Mouse (Mus musculus) midbrain, embryonic 14.5 days (tissue): ENCODE data around the gene Ilf2. TPM values are rescaled to one million over a fixed set of nuclear protein-coding genes. Genes with fewer than 3 reads are reported as not detected.

ENCODE experiments used
- ATAC-seq: fragments of 200-750 bp; cut with Nextera tagmentation; 2 replicates; pipeline ENCODE4 v1.8.0; 2017; ENCODE audit warnings: moderate number of reproducible peaks, moderate library complexity; ENCODE audit not compliant: low FRiP score, low TSS enrichment
- DNase-seq: peaks from one replicate; pipeline ENCODE4 v3.0.0-alpha.2; 2015
- H3K27ac ChIP-seq: fragments of 300-500 bp; sonication (generic); replicated peaks from 2 replicates; pipeline ENCODE4 v1.5.1; 2014; ENCODE audit warnings: mild to moderate bottlenecking, low read depth, low read length, moderate library complexity
- H3K27me3 ChIP-seq: fragments of 300-500 bp; sonication (generic); 2 replicates; pipeline ENCODE4 v1.6.1; 2014; ENCODE audit warnings: low read length, control low read depth, mixed read lengths; ENCODE audit not compliant: control insufficient read depth, insufficient read depth
- H3K36me3 ChIP-seq: fragments of 300-500 bp; sonication (generic); 2 replicates; pipeline ENCODE4 v1.6.1; 2014; ENCODE audit warnings: low read length, control low read depth; ENCODE audit not compliant: control insufficient read depth, insufficient read depth
- H3K4me1 ChIP-seq: fragments of 300-500 bp; sonication (generic); 2 replicates; pipeline ENCODE4 v1.6.1; 2014; ENCODE audit warnings: mild to moderate bottlenecking, antibody characterized with exemption, low read length, control low read depth; ENCODE audit not compliant: control insufficient read depth, insufficient read depth
- H3K4me2 ChIP-seq: fragments of 300-500 bp; sonication (generic); 2 replicates; pipeline ENCODE4 v1.6.1; 2014; ENCODE audit warnings: mild to moderate bottlenecking, low read length, moderate library complexity
- H3K4me3 ChIP-seq: fragments of 300-500 bp; sonication (generic); replicated peaks from 2 replicates; pipeline ENCODE4 v1.5.1; 2014; ENCODE audit warnings: low read depth, low read length
- H3K9ac ChIP-seq: fragments of 300-500 bp; sonication (generic); replicated peaks from 2 replicates; pipeline ENCODE4 v1.6.1; 2014; ENCODE audit warnings: mild to moderate bottlenecking, low read length, moderate library complexity
- H3K9me3 ChIP-seq: fragments of 300-500 bp; sonication (generic); 2 replicates; pipeline ENCODE4 v1.6.1; 2016; ENCODE audit warnings: low read length, control low read depth, mixed read lengths; ENCODE audit not compliant: control insufficient read depth
- WGBS: fragments of 180-500 bp; shearing (Covaris S2); extraction: QIAGEN DNeasy Blood & Tissue Kit; methylation state at CpG from one replicate; pipeline ENCODE4 v1.1.7; 2014; 5-methylcytosine and 5-hydroxymethylcytosine counted together
- polyA plus RNA-seq: library from polyadenylated mRNA; unstranded; fragments of >200 nt; fragmentation: Nextera tagmentation; extraction: Ambion mirVana; gene quantifications from 2 replicates; pipeline ENCODE4 v1.2.1, GENCODE M21; 2014

Gene Ilf2
- polyA plus RNA-seq, 1 experiment from 2014 or later = 282 TPM

- Histone ChIP-seq H3K27ac (no peak overlapping the region), H3K4me3 (no peak overlapping the region), H3K4me2 (0 out of 2 replicates have a peak overlapping the region, but pooled peaks have one; percentile 3), H3K4me1 (peaks cover 8% of the 10 kb centered on the region; the same call in 1 of the 2 replicates), H3K27me3 (no peaks in the 10 kb centered on the region), H3K9ac (no peak overlapping the region), H3K9me3 (no peaks in the 10 kb centered on the region), H3K36me3 (no peaks in the 10 kb centered on the region)
- DNase-seq = no peak
- WGBS = 51% methylated on average over 10 of the region's 10 CpGs
- no peak for ATAC-seq
Measured at GRCm38 (mm10) chr3:90451396-90452095, 24.4 kb upstream of the Ilf2 start.

- Histone ChIP-seq H3K9ac (no peak overlapping the region), H3K4me1 (no peaks in the 10 kb centered on the region), H3K4me3 (no peak overlapping the region), H3K9me3 (no peaks in the 10 kb centered on the region), H3K27me3 (no peaks in the 10 kb centered on the region), H3K36me3 (no peaks in the 10 kb centered on the region), H3K27ac (no peak overlapping the region), H3K4me2 (no peak overlapping the region)
- 91% methylated on average over 14 of the region's 14 CpGs for WGBS
- ATAC-seq = no peak
- no peak for DNase-seq
Measured at GRCm38 (mm10) chr3:90454931-90455330, 21.0 kb upstream of the Ilf2 start.

GRCm38 (mm10) chr3:90459727-90460126 lies 16.2 kb upstream of the Ilf2 start:
- Histone ChIP-seq H3K27me3 (peaks cover 29% of the 10 kb centered on the region), H3K4me1 (no peaks in the 10 kb centered on the region), H3K9me3 (no peaks in the 10 kb centered on the region), H3K4me2 (no peak overlapping the region), H3K27ac (no peak overlapping the region), H3K9ac (no peak overlapping the region), H3K4me3 (no peak overlapping the region), H3K36me3 (no peaks in the 10 kb centered on the region)
- 79% methylated on average over 9 of the region's 9 CpGs for WGBS
- no peak for ATAC-seq
- no peak for DNase-seq

- Histone ChIP-seq H3K9ac (no peak overlapping the region), H3K27me3 (peaks cover 35% of the 10 kb centered on the region), H3K27ac (no peak overlapping the region), H3K4me1 (peaks cover 3% of the 10 kb centered on the region; the same call in 1 of the 2 replicates), H3K4me3 (no peak overlapping the region), H3K36me3 (no peaks in the 10 kb centered on the region), H3K4me2 (no peak overlapping the region), H3K9me3 (no peaks in the 10 kb centered on the region)
- 74% methylated on average over 5 of the region's 5 CpGs for WGBS
- no peak for ATAC-seq
- no peak for DNase-seq
Measured at GRCm38 (mm10) chr3:90460315-90460714, 15.6 kb upstream of the Ilf2 start.

GRCm38 (mm10) chr3:90461935-90462334 lies 14.0 kb upstream of the Ilf2 start:
- no peak overlapping the region for H3K4me3 ChIP-seq
- H3K36me3 ChIP-seq = no peaks in the 10 kb centered on the region
- no peak overlapping the region for H3K4me2 ChIP-seq
- 93% methylated on average over 3 of the region's 3 CpGs for WGBS
- no peak overlapping the region for H3K27ac ChIP-seq
- no peak overlapping the region for H3K9ac ChIP-seq
- no peak for DNase-seq
- peaks cover 8% of the 10 kb centered on the region; the same call in 1 of the 2 replicates for H3K4me1 ChIP-seq
- peaks cover 45% of the 10 kb centered on the region for H3K27me3 ChIP-seq
- no peak for ATAC-seq
- no peaks in the 10 kb centered on the region for H3K9me3 ChIP-seq

- H3K27me3 ChIP-seq = peaks cover 45% of the 10 kb centered on the region
- WGBS = 26% methylated on average over 7 of the region's 7 CpGs
Measured at GRCm38 (mm10) chr3:90462579-90462978, 13.3 kb upstream of the Ilf2 start.

GRCm38 (mm10) chr3:90464552-90465080 lies 11.3 kb upstream of the Ilf2 start:
- Histone ChIP-seq H3K4me2 (peak overlapping the region; percentile 88), H3K27ac (no peak overlapping the region), H3K4me3 (peak overlapping the region; percentile 50), H3K36me3 (no peaks in the 10 kb centered on the region), H3K27me3 (peaks cover 45% of the 10 kb centered on the region), H3K9ac (peak overlapping the region; percentile 45; the same call in 1 of the 2 replicates), H3K4me1 (peaks cover 8% of the 10 kb centered on the region; the same call in 1 of the 2 replicates), H3K9me3 (no peaks in the 10 kb centered on the region)
- 13% methylated on average over 37 of the region's 37 CpGs for WGBS
- ATAC-seq = no peak
- no peak for DNase-seq

More at GRCm38 (mm10) chr3:90462579-90462978, 13.3 kb upstream of the Ilf2 start:
- H3K4me2 ChIP-seq = no peak overlapping the region
- no peak for DNase-seq
- no peak for ATAC-seq
- peaks cover 8% of the 10 kb centered on the region; the same call in 1 of the 2 replicates for H3K4me1 ChIP-seq
- no peak overlapping the region for H3K27ac ChIP-seq
- no peaks in the 10 kb centered on the region for H3K9me3 ChIP-seq
- H3K9ac ChIP-seq = no peak overlapping the region
- no peaks in the 10 kb centered on the region for H3K36me3 ChIP-seq
- no peak overlapping the region for H3K4me3 ChIP-seq

GRCm38 (mm10) chr3:90465081-90465685 lies 10.7 kb upstream of the Ilf2 start:
- peak; percentile 57 for DNase-seq
- WGBS = under 1% methylated on average over 74 of the region's 75 CpGs
- peaks cover 45% of the 10 kb centered on the region for H3K27me3 ChIP-seq
- H3K36me3 ChIP-seq = no peaks in the 10 kb centered on the region
- no peak overlapping the region for H3K27ac ChIP-seq
- H3K4me2 ChIP-seq = peak overlapping the region; percentile 88
- H3K4me1 ChIP-seq = peaks cover 8% of the 10 kb centered on the region; the same call in 1 of the 2 replicates
- peak overlapping the region; percentile 45 for H3K9ac ChIP-seq
- ATAC-seq = 0 out of 2 replicates have a peak, but pooled peaks have one; percentile 29
- no peaks in the 10 kb centered on the region for H3K9me3 ChIP-seq
- H3K4me3 ChIP-seq = peak overlapping the region; percentile 50
